Mouse (Mus musculus) retina, postnatal 7 days (tissue): ENCODE data around the gene Pygo2.

Source experiments
- DNase-seq: peaks from one replicate; pipeline ENCODE4 v3.0.0-alpha.2; 2012; ENCODE audit warnings: low read depth, low spot score

Pygo2 gene

DNA sequence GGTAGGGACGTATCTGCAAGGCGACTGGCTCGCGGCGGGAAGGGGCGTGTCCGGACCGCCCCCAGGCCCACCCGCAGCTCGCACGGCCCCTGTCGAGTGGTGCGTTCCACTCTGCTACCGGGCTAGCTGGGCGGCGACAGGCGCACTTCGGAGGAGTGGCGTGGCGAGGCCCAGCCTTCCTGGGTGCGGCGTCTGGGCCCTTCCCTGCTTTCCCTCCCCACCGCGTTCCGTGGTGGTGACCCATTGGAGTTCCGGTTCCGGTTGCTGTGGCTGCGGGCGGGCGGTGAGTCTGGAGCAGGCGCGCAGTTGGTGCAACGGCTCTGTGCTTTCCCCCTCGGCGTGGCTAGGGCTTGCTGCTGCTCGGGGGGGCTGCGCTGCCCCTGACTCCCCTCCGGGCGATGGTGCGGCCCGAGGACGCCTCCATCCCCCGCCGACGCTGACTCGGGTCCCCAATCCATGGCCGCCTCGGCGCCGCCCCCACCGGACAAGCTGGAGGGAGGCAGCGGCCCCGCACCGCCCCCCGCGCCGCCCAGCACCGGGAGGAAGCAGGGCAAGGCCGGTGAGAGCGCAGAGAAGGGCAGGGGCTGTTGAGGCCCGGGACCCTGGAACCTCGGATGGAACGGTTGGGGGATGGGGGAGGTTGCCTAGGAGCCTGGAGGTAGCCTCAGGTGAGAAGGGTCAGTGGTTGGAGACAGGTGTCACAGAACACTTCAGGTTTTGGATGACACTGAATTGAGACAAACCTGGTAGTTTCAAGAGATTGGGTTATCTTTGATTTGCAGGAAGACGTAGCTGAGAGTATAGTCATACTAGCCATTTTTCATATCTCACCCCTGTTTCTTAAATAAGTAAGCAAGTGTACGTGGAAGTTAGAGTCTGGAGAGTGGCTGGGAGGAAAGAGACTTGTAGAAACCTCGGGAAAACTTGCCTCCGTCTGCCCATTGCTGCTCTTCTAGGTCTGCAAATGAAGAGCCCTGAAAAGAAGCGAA is at the start of gene Pygo2:
Gene Pygo2, plus strand, starts transcription at position 44 of the 989 bp plus-strand sequence.
- DNase-seq = peak; percentile 85

- DNase-seq = no peak
Observed at GRCm38 (mm10) chr3:89380291-89380690, 49.7 kb upstream of the Pygo2 start.

DNA sequence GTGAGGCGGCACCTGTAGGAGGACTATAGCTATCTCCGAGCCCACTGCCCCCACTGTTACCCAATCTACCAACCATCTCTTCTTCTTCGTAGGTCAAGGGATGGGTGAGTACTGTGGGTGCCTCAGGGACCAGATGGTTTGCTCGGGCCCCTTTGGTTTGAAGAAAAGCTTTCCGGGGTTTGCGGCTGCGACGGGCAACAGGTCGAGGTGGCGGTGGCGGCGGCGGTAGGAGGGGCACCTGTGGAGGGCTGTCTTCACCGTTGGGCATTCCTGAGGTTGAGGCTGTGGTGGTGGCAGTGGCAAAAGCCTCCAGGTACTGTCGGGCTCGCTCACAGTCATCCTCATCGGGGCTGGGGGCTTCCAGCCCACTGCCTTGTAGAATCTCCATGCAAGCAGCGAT is 49.3 kb upstream of the Pygo2 start:
- DNase-seq = no peak

DNA sequence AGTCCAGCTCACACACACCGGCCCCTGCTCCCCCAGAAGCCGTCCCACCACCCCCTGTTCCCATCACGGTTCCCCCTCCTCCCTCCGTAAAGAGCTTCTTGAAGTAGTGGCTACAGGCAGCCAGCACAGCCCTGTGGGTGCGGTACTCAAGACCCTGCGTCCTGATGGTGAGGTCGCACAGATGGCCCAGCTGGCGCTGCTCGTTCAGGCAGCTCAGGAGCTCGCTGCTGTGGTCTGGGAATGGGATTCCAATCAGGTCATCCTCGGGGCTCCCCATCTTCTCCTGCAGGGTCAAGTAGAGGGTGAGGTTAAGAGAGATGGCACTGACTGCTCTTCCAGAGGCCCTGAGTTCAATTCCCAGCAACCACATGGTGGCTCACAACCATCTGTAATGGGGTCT is 48.8 kb upstream of the Pygo2 start:
- no peak for DNase-seq

DNA sequence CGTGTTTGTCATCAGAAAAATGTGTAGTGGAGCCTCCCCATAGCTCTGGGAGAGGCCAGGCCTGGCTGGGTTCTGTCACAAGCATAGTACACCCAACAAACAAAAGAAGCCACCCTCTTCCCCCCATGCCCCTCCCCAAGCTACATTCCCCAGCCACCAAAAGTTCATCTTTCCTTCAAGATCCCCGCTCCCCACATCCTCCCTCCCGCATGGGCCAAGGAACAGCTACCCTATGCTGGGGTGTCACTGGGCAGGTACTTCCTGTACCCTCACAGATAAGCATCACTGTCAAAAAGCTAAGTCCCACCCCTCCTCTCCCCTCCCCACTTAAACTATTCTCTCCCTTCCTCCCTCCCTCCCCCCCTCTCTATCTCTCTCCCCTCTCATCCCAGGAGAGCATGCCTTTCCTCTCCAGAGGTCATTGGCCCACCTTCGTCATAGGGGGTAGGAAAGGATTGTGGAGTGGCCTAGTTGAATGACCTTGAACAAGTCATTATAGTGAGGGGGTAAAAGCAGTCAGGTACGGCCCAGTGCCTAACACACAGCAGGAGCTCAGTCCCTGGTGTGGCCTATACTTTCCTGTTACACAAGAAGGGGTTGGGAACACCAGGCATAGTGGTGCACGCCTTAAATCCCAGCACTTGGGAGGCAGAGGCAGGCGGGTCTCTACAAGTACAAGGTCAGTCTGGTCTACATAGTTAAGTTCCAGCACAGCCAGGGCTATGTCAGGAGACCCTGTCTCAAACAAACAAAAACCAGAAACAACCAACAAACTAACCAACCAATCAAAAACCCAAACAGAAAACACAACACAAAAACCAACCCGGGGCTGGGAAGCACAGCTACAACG is 47.8 kb upstream of the Pygo2 start:
- DNase-seq = no peak

DNA sequence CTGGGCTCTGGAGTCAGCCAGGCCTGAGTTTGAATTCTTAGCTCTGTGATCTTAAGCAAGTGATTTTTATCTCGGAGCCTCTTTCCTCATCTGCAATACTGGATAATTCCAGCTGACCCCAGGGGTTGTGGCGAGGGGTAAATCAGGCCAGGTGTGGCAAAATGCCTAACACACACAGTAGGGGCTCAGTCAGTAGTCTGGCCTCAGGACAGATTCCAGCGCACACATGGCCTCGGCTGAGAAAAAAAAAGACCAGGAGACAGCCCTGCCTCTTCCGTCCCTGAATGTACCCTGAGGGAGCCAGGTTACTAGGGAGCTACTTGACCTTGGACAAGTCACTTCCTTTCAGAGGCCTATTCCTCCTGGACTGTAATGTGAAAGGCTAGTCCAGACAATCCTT is 47.1 kb upstream of the Pygo2 start:
- no peak for DNase-seq

- no peak for DNase-seq
Observed at GRCm38 (mm10) chr3:89383651-89384255, 46.3 kb upstream of the Pygo2 start.

DNA sequence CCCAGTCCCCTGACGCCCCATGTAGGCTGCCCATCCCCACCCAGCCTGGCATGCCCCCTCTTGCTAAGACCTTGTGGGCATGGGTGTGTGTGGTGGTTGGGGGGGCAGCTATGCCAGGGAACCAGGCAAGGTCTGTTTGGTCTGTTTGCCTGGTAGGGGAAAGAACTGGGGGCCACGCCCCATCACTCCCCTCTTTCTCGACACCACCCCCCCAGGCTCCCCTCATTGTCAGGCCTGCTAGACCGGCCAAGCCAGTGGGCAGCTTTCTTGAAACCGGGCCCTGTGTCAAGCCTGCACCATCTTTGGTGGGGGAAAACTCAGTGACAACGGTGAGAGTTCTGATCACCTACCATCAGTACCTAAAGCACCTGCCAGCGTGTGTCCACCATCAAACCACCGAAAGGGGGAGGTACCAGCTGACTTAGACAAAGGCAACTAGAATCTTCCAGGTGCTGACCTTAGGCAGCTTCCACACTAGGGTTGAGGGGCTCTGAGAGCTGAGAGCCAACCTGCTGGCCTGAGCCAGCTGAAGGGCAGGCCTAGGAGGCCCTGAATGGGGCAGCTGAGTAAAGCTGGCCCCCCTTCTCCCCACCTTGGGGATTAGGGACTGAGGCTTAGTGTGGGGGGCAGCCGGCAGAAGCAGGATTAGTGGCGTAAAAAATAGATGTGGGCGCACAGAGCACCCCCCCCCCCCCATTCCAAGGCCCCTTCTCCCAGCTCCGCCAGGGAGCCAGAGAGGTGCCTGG is 45.5 kb upstream of the Pygo2 start:
- peak; percentile 66 for DNase-seq

DNA sequence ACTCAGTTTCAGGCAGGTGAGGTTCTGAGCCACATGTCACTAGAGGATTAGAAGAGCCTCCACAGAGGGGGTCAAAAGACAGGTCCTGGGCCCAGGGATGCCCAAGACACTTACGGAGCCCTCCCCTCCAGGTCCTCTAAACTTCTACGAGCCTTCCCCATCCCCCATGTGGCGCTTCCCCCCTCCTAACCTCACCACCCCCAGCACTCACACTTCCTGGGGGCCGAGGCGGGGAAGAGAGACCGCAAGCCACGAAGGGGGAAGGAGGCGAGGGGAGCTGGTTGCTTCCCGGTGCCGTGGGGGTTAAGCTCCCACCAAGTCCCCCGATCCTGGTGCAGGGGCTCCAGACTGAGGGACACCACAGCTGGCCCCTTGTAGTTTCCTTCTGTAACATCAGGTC is 44.6 kb upstream of the Pygo2 start:
- DNase-seq = no peak

DNA sequence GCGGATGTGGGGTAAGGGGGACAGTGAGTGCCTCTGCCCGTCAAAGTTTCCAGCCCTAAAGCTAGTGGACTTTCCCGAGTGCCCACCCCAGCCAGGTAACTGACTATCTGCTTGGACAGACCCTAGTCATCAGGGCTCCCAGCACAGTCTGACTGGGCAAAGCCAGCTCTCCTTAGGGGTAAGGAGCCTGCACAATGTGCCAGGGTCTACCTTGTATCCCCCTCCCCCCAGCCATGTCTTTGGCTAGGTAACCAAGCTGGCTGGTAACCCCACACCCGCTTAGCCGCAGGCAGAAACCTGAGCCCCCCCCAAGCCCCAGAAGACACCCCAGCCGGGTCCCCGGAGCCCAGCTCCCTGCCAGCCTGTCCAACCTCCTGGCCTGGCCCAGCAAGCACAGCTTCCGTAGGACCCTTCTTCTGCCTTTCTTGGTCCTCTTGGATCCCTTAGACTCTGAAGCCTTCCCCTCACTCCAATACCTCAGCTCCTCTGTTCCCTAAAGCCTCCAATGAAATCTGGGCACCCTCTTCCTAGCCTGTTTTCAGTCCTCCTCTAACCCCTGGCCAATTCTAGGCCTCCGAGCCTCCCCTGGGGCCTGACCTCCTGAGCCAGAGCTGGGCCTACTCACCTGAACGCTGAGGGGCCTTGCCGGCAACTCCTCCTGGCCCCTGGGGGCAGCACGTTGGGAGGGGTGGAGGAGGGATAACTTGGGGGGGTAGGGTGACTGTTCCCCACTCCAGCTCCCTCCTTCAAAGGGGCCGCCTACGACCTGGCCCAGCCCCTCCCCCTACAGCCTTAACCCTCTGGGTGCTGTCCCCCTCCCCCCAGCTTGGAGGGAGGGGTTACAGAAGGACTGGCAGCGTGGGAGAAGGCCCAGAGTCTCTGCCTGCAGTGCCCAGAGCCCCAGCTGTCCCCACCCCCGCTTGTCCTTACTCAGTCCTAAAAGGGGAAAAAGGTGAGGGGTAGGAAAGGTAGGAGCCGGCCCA is 43.3 kb upstream of the Pygo2 start:
- DNase-seq = no peak

DNA sequence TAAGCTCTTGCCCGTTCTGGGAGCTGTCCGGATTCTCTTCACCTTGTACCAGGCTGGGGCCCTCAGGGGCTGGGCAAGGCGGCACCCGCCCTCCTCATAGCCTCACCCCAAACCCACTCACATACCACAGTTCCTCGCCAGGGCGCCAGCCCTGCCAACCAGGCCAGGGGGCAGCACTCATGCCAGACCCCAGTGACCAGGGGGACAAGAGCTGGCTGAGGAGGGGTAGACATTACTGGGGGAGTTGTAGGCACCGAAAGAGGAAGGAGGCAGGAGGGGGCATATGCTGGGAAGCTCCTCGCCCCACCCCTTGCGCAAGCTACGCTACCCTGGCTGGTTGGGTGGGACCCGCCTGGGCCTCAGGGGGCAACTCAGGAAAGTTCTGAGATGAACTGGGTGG is 42.4 kb upstream of the Pygo2 start:
- DNase-seq = no peak

DNA sequence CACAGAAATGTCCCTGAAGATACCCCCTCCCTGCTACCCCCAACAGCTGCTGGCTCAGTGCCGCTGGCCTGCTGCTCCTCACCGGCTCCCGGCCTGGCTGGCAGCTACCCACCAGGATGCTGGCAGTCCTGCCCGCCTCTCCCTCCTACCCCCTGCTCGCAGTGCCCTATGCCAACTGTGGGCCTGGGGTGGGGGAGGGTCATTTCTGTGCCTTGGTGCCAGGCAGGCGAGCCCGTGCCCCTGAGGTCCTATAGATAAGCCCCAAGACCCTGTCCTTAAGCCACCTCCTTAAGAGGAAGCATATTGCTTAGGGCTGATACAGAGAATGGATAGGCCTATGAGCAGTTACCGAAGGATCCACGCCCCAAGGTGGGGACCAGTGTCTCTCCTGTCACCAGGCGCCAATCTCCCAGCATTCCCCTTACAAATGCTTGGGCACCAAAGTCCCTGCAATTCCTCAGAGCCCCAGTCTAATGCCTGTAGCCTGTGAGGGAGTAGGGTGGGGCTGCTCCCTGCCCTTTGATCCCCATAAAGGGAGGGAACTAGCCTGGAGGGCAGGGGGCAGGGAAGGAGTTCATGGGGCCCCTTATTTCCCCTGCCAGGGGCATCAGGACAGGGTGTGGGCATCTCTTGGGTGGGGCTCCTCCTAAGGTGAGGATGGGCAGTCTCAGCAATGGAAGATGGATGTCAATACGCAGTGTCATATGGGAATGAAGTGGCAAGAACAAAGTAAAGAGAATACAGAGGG is 41.7 kb upstream of the Pygo2 start:
- no peak for DNase-seq

DNA sequence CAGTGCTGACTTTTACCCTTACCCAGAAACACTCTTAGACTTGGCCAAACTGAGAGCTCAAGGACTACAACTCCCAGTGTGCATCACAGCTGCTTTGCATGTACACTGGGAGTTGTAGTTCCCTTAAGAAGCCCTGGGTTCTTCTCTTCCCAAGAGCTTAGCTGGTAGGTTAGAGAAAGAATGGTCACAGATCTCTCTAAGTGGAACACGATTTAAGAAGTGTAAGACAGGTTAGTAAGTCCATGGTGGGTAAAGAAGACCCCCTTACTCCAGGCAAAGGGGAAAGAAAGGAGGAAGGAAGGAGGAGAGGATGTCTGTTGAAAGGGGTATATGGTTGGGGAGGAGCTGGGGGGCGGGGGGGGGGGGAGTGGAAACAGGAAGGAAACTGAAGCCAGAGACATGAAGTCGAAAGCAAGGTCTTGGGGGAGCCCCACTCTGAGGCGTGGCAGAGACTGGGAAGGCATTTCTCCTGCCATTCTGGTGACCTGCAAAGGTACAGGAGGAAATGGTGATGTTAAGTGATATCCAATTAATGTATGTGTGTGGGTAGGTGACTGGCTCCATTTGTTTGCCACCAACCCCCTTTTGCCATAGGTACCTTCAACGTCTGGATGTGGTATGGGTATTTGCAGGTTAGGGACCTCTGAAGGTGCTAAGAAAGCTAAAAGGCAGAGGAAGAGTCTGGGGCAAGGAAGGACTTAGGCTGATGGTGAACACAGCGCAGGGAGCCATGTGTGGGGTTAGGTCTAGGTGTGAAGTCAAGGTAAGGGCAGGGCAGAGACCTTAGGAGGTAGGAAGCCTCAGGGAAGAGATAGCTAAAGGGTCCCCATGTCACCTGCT is 40.9 kb upstream of the Pygo2 start:
- DNase-seq = no peak

GRCm38 (mm10) chr3:89390111-89390515 is 39.9 kb upstream of the Pygo2 start:
- no peak for DNase-seq

GRCm38 (mm10) chr3:89390699-89391662 is 39.0 kb upstream of the Pygo2 start:
- DNase-seq = no peak

- peak; percentile 53 for DNase-seq
Observed at GRCm38 (mm10) chr3:89391663-89392511, 38.1 kb upstream of the Pygo2 start.
